Mouse (Mus musculus): Measurements from ENCODE around the gene Klhl23.

- TF ChIP-seq CTCF (IDR thresholded peaks at IDR 0.05; ENCODE audit: insufficient read depth, low read length): no peak
- TF ChIP-seq POLR2A (IDR thresholded peaks at IDR 0.05; ENCODE audit: borderline replicate concordance, extremely low read depth, low read depth, low read length): no peak
These were observed 4.6 kb downstream of the Klhl23 start for GRCm38 (mm10) chr2:69826380-69826779.
